Mouse (Mus musculus): ENCODE data around the gene Ano6. TPM values are rescaled to one million over a fixed set of nuclear protein-coding genes. Genes with fewer than 3 reads are reported as not detected.
A peak's percentile ranks its signal among the peaks of the same experiment; 100 is the strongest.

Ano6 gene
- polyA plus RNA-seq, 1 experiment from 2014 or later, result 30.1 TPM

GRCm38 (mm10) chr15:95791855-95792254 is 1.2 kb downstream of the Ano6 start:
- H3K4me3 ChIP-seq, result peak overlapping the region; percentile 65
- ATAC-seq (ENCODE audit: low FRiP score, low read depth), result no peak
- H3K4me1 ChIP-seq (replicated peaks), result peaks cover 43% of the 10 kb centered on the region
- 54% methylated on average over 5 of the region's 5 CpGs for WGBS
- no peaks in the 10 kb centered on the region for H3K27me3 ChIP-seq
- peak overlapping the region; percentile 82 for H3K9ac ChIP-seq
- no peak overlapping the region for H3K27ac ChIP-seq (replicated peaks)
- peak overlapping the region; percentile 81 for H3K4me2 ChIP-seq
- H3K36me3 ChIP-seq, result no peaks in the 10 kb centered on the region
- H3K9me3 ChIP-seq, result no peaks in the 10 kb centered on the region

GRCm38 (mm10) chr15:95792261-95793260 is 1.9 kb downstream of the Ano6 start:
- Histone ChIP-seq H3K4me2 (peak overlapping the region; percentile 81), H3K27ac (replicated peaks) (no peak overlapping the region), H3K36me3 (no peaks in the 10 kb centered on the region), H3K27me3 (no peaks in the 10 kb centered on the region), H3K4me1 (replicated peaks) (peaks cover 43% of the 10 kb centered on the region), H3K9ac (no peak overlapping the region), H3K4me3 (0 out of 2 replicates have a peak overlapping the region, but pooled peaks have one; percentile 65), H3K9me3 (no peaks in the 10 kb centered on the region)
- ATAC-seq (ENCODE audit: low FRiP score, low read depth), result no peak
- 79% methylated on average over 25 of the region's 25 CpGs for WGBS

- Histone ChIP-seq H3K27ac (replicated peaks) (no peak overlapping the region), H3K9ac (no peak overlapping the region), H3K4me2 (no peak overlapping the region), H3K4me3 (no peak overlapping the region), H3K36me3 (no peaks in the 10 kb centered on the region), H3K27me3 (no peaks in the 10 kb centered on the region), H3K9me3 (no peaks in the 10 kb centered on the region), H3K4me1 (replicated peaks) (peaks cover 43% of the 10 kb centered on the region)
- 93% methylated on average over 9 of the region's 9 CpGs for WGBS
- ATAC-seq (ENCODE audit: low FRiP score, low read depth), result no peak
Measured at GRCm38 (mm10) chr15:95793748-95794491, 3.3 kb downstream of the Ano6 start.

GRCm38 (mm10) chr15:95794611-95795565 is 4.2 kb downstream of the Ano6 start:
- no peak overlapping the region for H3K27ac ChIP-seq (replicated peaks)
- H3K27me3 ChIP-seq, result no peaks in the 10 kb centered on the region
- H3K9ac ChIP-seq, result no peak overlapping the region
- no peaks in the 10 kb centered on the region for H3K9me3 ChIP-seq
- H3K4me3 ChIP-seq, result no peak overlapping the region
- 59% methylated on average over 10 of the region's 10 CpGs for WGBS
- no peak overlapping the region for H3K4me2 ChIP-seq
- no peak for ATAC-seq (ENCODE audit: low FRiP score, low read depth)
- H3K36me3 ChIP-seq, result no peaks in the 10 kb centered on the region
- H3K4me1 ChIP-seq (replicated peaks), result peaks cover 34% of the 10 kb centered on the region

GRCm38 (mm10) chr15:95796062-95796461 is 5.4 kb downstream of the Ano6 start:
- H3K4me2 ChIP-seq, result no peak overlapping the region
- no peak for ATAC-seq (ENCODE audit: low FRiP score, low read depth)
- H3K36me3 ChIP-seq, result no peaks in the 10 kb centered on the region
- H3K27me3 ChIP-seq, result no peaks in the 10 kb centered on the region
- no peak overlapping the region for H3K27ac ChIP-seq (replicated peaks)
- peaks cover 32% of the 10 kb centered on the region for H3K4me1 ChIP-seq (replicated peaks)
- no peak overlapping the region for H3K9ac ChIP-seq
- H3K9me3 ChIP-seq, result no peaks in the 10 kb centered on the region
- H3K4me3 ChIP-seq, result no peak overlapping the region
- WGBS, result 68% methylated on average over 5 of the region's 5 CpGs

GRCm38 (mm10) chr15:95797144-95797983 is 6.7 kb downstream of the Ano6 start:
- Histone ChIP-seq H3K4me1 (replicated peaks) (peaks cover 29% of the 10 kb centered on the region), H3K27me3 (no peaks in the 10 kb centered on the region)
- 63% methylated on average over 9 of the region's 9 CpGs for WGBS

GRCm38 (mm10) chr15:95798266-95798665 is 7.6 kb downstream of the Ano6 start:
- ATAC-seq (ENCODE audit: low FRiP score, low read depth), result no peak
- H3K4me2 ChIP-seq, result no peak overlapping the region
- no peaks in the 10 kb centered on the region for H3K9me3 ChIP-seq
- H3K27me3 ChIP-seq, result no peaks in the 10 kb centered on the region
- H3K27ac ChIP-seq (replicated peaks), result no peak overlapping the region
- H3K4me3 ChIP-seq, result no peak overlapping the region
- no peaks in the 10 kb centered on the region for H3K36me3 ChIP-seq
- peaks cover 27% of the 10 kb centered on the region for H3K4me1 ChIP-seq (replicated peaks)
- H3K9ac ChIP-seq, result no peak overlapping the region
- 91% methylated on average over 7 of the region's 7 CpGs for WGBS

More at GRCm38 (mm10) chr15:95797144-95797983, 6.7 kb downstream of the Ano6 start:
- no peak for ATAC-seq (ENCODE audit: low FRiP score, low read depth)
- no peak overlapping the region for H3K9ac ChIP-seq
- H3K9me3 ChIP-seq, result no peaks in the 10 kb centered on the region
- H3K4me3 ChIP-seq, result no peak overlapping the region
- no peaks in the 10 kb centered on the region for H3K36me3 ChIP-seq
- H3K27ac ChIP-seq (replicated peaks), result no peak overlapping the region
- no peak overlapping the region for H3K4me2 ChIP-seq

- Histone ChIP-seq H3K4me2 (no peak overlapping the region), H3K4me3 (no peak overlapping the region), H3K4me1 (replicated peaks) (peaks cover 26% of the 10 kb centered on the region), H3K27ac (replicated peaks) (no peak overlapping the region), H3K9me3 (no peaks in the 10 kb centered on the region), H3K36me3 (no peaks in the 10 kb centered on the region), H3K27me3 (no peaks in the 10 kb centered on the region), H3K9ac (no peak overlapping the region)
- WGBS, result 96% methylated on average over 5 of the region's 5 CpGs
- ATAC-seq (ENCODE audit: low FRiP score, low read depth), result no peak
Measured at GRCm38 (mm10) chr15:95799632-95800031, 9.0 kb downstream of the Ano6 start.

- no peak for ATAC-seq (ENCODE audit: low FRiP score, low read depth)
- no peak overlapping the region for H3K4me3 ChIP-seq
- no peak overlapping the region for H3K27ac ChIP-seq (replicated peaks)
- no peaks in the 10 kb centered on the region for H3K27me3 ChIP-seq
- peaks cover 26% of the 10 kb centered on the region for H3K4me1 ChIP-seq (replicated peaks)
- no peaks in the 10 kb centered on the region for H3K36me3 ChIP-seq
- H3K9ac ChIP-seq, result no peak overlapping the region
- no peak overlapping the region for H3K4me2 ChIP-seq
- H3K9me3 ChIP-seq, result no peaks in the 10 kb centered on the region
Measured at GRCm38 (mm10) chr15:95800051-95800450, 9.4 kb downstream of the Ano6 start.

- Histone ChIP-seq H3K9ac (no peak overlapping the region), H3K4me3 (no peak overlapping the region), H3K36me3 (no peaks in the 10 kb centered on the region), H3K27ac (replicated peaks) (no peak overlapping the region), H3K9me3 (no peaks in the 10 kb centered on the region), H3K27me3 (no peaks in the 10 kb centered on the region), H3K4me1 (replicated peaks) (peaks cover 28% of the 10 kb centered on the region), H3K4me2 (no peak overlapping the region)
- 64% methylated on average over 21 of the region's 21 CpGs for WGBS
- ATAC-seq (ENCODE audit: low FRiP score, low read depth), result no peak
Measured at GRCm38 (mm10) chr15:95801261-95801979, 10.8 kb downstream of the Ano6 start.

Measured in hindbrain, embryonic 15.5 days (tissue).